Mouse (Mus musculus) kidney, adult 2 months (tissue): ENCODE results near the gene Slc25a44. TPM values are rescaled to one million over a fixed set of nuclear protein-coding genes. Genes with fewer than 3 reads are reported as not detected.

Experiments
- DNase-seq: peaks from one replicate; pipeline ENCODE4 v3.0.0; 2021
- H3K27ac ChIP-seq: fragments of 200-500 bp; 2 replicates; pipeline ENCODE4 v1.5.1; 2012; ENCODE audit warnings: low read depth, low read length, control low read depth, inconsistent platforms; ENCODE audit not compliant: insufficient read depth
- H3K27me3 ChIP-seq: fragments of 200-500 bp; replicated peaks from 2 replicates; pipeline ENCODE4 v1.6.1; 2012; ENCODE audit warnings: mild to moderate bottlenecking, moderate library complexity, low read length, inconsistent platforms; ENCODE audit not compliant: control insufficient read depth, insufficient read depth
- H3K36me3 ChIP-seq: fragments of 200-500 bp; 2 replicates; pipeline ENCODE4 v1.6.1; 2012; ENCODE audit warnings: mild to moderate bottlenecking, moderate library complexity, low read length, inconsistent platforms; ENCODE audit not compliant: control insufficient read depth, insufficient read depth
- H3K4me1 ChIP-seq: fragments of 200-500 bp; 2 replicates; pipeline ENCODE4 v1.6.1; 2011; ENCODE audit warnings: low read length; ENCODE audit not compliant: control insufficient read depth, insufficient read depth
- H3K4me3 ChIP-seq: fragments of 200-500 bp; 2 replicates; pipeline ENCODE4 v1.5.1; 2011; ENCODE audit warnings: mild to moderate bottlenecking, low read depth, low read length, control low read depth; ENCODE audit not compliant: insufficient read depth
- CTCF ChIP-seq: fragments of 200-500 bp; conservative IDR thresholded peaks from 2 replicates; pipeline ENCODE4 v1.5.1; 2011; ENCODE audit warnings: low read depth, mild to moderate bottlenecking, control low read depth, low read length, moderate library complexity, mixed read lengths; ENCODE audit not compliant: insufficient read depth, insufficient read length
- POLR2A ChIP-seq: fragments of 200-500 bp; IDR thresholded peaks from one replicate; pipeline ENCODE4 v1.6.1; 2011; ENCODE audit warnings: low read depth, low read length, control low read depth
- WGBS: fragments of 180-500 bp; shearing (Covaris S2); methylation state at CpG from one replicate; pipeline ENCODE4 v1.1.7; 2018; 5-methylcytosine and 5-hydroxymethylcytosine counted together
- polyA plus RNA-seq: library from polyadenylated mRNA; depleted of rRNA; stranded (reverse); fragments of >200 nt; gene quantifications from 2 replicates; pipeline ENCODE4 v1.2.3, GENCODE M21; 2012

Slc25a44 gene
- polyA plus RNA-seq, 1 experiment = 38.3 TPM

- peak; percentile 80 for DNase-seq
- peaks cover 27% of the 10 kb centered on the region for H3K4me1 ChIP-seq
- no peaks in the 10 kb centered on the region for H3K27me3 ChIP-seq
- no peaks in the 10 kb centered on the region; the same call in 1 of the 2 replicates for H3K36me3 ChIP-seq
- peak overlapping the region; percentile 93 for H3K27ac ChIP-seq
- peak overlapping the region; percentile 59 for H3K4me3 ChIP-seq
- TF ChIP-seq CTCF (no peak), POLR2A (no peak)
- 30% methylated on average over 9 of the region's 9 CpGs for WGBS
Observed at GRCm38 (mm10) chr3:88454762-88455587, 30.0 kb upstream of the Slc25a44 start.

- no peak for DNase-seq
- WGBS = 55% methylated on average over 8 of the region's 8 CpGs
- Histone ChIP-seq H3K4me3 (0 out of 2 replicates have a peak overlapping the region, but pooled peaks have one; percentile 3), H3K27me3 (no peaks in the 10 kb centered on the region), H3K27ac (peak overlapping the region; percentile 93; the same call in 1 of the 2 replicates), H3K36me3 (no peaks in the 10 kb centered on the region; the same call in 1 of the 2 replicates), H3K4me1 (peaks cover 29% of the 10 kb centered on the region)
- TF ChIP-seq POLR2A (no peak), CTCF (no peak)
Observed at GRCm38 (mm10) chr3:88453986-88454385, 29.0 kb upstream of the Slc25a44 start.

- Histone ChIP-seq H3K4me3 (no peak overlapping the region), H3K4me1 (peaks cover 31% of the 10 kb centered on the region), H3K36me3 (no peaks in the 10 kb centered on the region; the same call in 1 of the 2 replicates), H3K27me3 (no peaks in the 10 kb centered on the region), H3K27ac (no peak overlapping the region)
- TF ChIP-seq POLR2A (no peak), CTCF (no peak)
- WGBS = 61% methylated on average over 8 of the region's 8 CpGs
- no peak for DNase-seq
Observed at GRCm38 (mm10) chr3:88453369-88453768, 28.4 kb upstream of the Slc25a44 start.

GRCm38 (mm10) chr3:88452716-88453115 lies 27.8 kb upstream of the Slc25a44 start:
- no peaks in the 10 kb centered on the region for H3K27me3 ChIP-seq
- no peak overlapping the region for H3K27ac ChIP-seq
- DNase-seq = no peak
- TF ChIP-seq POLR2A (no peak), CTCF (no peak)
- H3K4me1 ChIP-seq = peaks cover 31% of the 10 kb centered on the region
- 68% methylated on average over 6 of the region's 6 CpGs for WGBS
- no peaks in the 10 kb centered on the region; the same call in 1 of the 2 replicates for H3K36me3 ChIP-seq
- H3K4me3 ChIP-seq = no peak overlapping the region

GRCm38 (mm10) chr3:88452246-88452645 lies 27.3 kb upstream of the Slc25a44 start:
- WGBS = 73% methylated on average over 5 of the region's 5 CpGs
- H3K36me3 ChIP-seq = no peaks in the 10 kb centered on the region; the same call in 1 of the 2 replicates
- H3K27ac ChIP-seq = no peak overlapping the region

GRCm38 (mm10) chr3:88450379-88451131 lies 25.6 kb upstream of the Slc25a44 start:
- no peak for TF ChIP-seq CTCF
- TF ChIP-seq POLR2A = no peak
- Histone ChIP-seq H3K27me3 (no peaks in the 10 kb centered on the region), H3K4me3 (no peak overlapping the region), H3K27ac (no peak overlapping the region), H3K4me1 (peaks cover 16% of the 10 kb centered on the region; the same call in 1 of the 2 replicates), H3K36me3 (peaks cover 1% of the 10 kb centered on the region; the same call in 1 of the 2 replicates)
- WGBS = 82% methylated on average over 12 of the region's 12 CpGs
- DNase-seq = no peak

More at GRCm38 (mm10) chr3:88452246-88452645, 27.3 kb upstream of the Slc25a44 start:
- no peak for TF ChIP-seq POLR2A
- H3K4me3 ChIP-seq = no peak overlapping the region
- no peak for DNase-seq
- peaks cover 27% of the 10 kb centered on the region for H3K4me1 ChIP-seq
- no peaks in the 10 kb centered on the region for H3K27me3 ChIP-seq
